Mouse (Mus musculus): ENCODE data around the gene Rnf214. TPM values are rescaled to one million over a fixed set of nuclear protein-coding genes. Genes with fewer than 3 reads are reported as not detected.

Rnf214 gene
- polyA plus RNA-seq, 1 experiment from 2014 or later = 15.9 TPM

GRCm38 (mm10) chr9:45815525-45815924, 91.2 kb downstream of the Rnf214 start:
- no peak for DNase-seq
- TF ChIP-seq EP300 (IDR thresholded peaks at IDR 0.05; ENCODE audit: low read depth) (no peak), CTCF (IDR thresholded peaks at IDR 0.05; ENCODE audit: low read depth) (no peak)
- WGBS (ENCODE audit: insufficient replicate concordance) = 59% methylated on average over 10 of the region's 10 CpGs
- H3K4me1 ChIP-seq (ENCODE audit: insufficient read depth) = no peaks in the 10 kb centered on the region
- H3K4me3 ChIP-seq (ENCODE audit: low read depth, low read length) = no peak overlapping the region
- no peaks in the 10 kb centered on the region for H3K36me3 ChIP-seq (replicated peaks; ENCODE audit: insufficient read depth, low read length)
- no peaks in the 10 kb centered on the region for H3K9me3 ChIP-seq (ENCODE audit: low read length)
- H3K9ac ChIP-seq (replicated peaks) = no peak overlapping the region
- no peaks in the 10 kb centered on the region for H3K27me3 ChIP-seq (ENCODE audit: insufficient read depth, low read length)
- ATAC-seq = no peak
- 0 out of 2 replicates have a peak overlapping the region, but pooled peaks have one; percentile 34 for H3K27ac ChIP-seq (ENCODE audit: low read depth)
- H3K4me2 ChIP-seq (ENCODE audit: low read depth, low read length) = no peak overlapping the region

- H3K9ac ChIP-seq (replicated peaks) = no peak overlapping the region
- no peak for TF ChIP-seq EP300 (IDR thresholded peaks at IDR 0.05; ENCODE audit: low read depth)
- TF ChIP-seq CTCF (IDR thresholded peaks at IDR 0.05; ENCODE audit: low read depth) = no peak
- H3K27me3 ChIP-seq (ENCODE audit: insufficient read depth, low read length) = no peaks in the 10 kb centered on the region
- DNase-seq = no peak
- no peak overlapping the region for H3K4me3 ChIP-seq (ENCODE audit: low read depth, low read length)
- no peaks in the 10 kb centered on the region for H3K36me3 ChIP-seq (replicated peaks; ENCODE audit: insufficient read depth, low read length)
- no peak for ATAC-seq
- no peaks in the 10 kb centered on the region for H3K9me3 ChIP-seq (ENCODE audit: low read length)
- 77% methylated on average over 9 of the region's 9 CpGs for WGBS (ENCODE audit: insufficient replicate concordance)
- H3K4me2 ChIP-seq (ENCODE audit: low read depth, low read length) = no peak overlapping the region
- H3K27ac ChIP-seq (ENCODE audit: low read depth) = 0 out of 2 replicates have a peak overlapping the region, but pooled peaks have one; percentile 34
- no peaks in the 10 kb centered on the region for H3K4me1 ChIP-seq (ENCODE audit: insufficient read depth)
Measured at GRCm38 (mm10) chr9:45815113-45815512, 91.6 kb downstream of the Rnf214 start.

Small RNA genes lying within 50 kb of the gene (microRNA-seq; reads per million reads assigned to microRNA genes)
- gene Mir7087 = not detected

Other genes starting within 250 kb of the Rnf214 start
- gene Cep164, start 78.2 kb downstream of the Rnf214 start, polyA plus RNA-seq (2015; fragmentation: Nextera tagmentation; extraction: Ambion mirVana) = 6.1 and 6.6 TPM in 2 replicates
- gene Bace1, start 68.3 kb downstream of the Rnf214 start, polyA plus RNA-seq (2015; fragmentation: Nextera tagmentation; extraction: Ambion mirVana) = 8.3 and 10.7 TPM in 2 replicates
- 5.8 and 6.8 TPM in 2 replicates for gene Pcsk7, start 414 bp downstream of the Rnf214 start, polyA plus RNA-seq (2015; fragmentation: Nextera tagmentation; extraction: Ambion mirVana)
- gene Tagln, start 29.1 kb upstream of the Rnf214 start, polyA plus RNA-seq (2015; fragmentation: Nextera tagmentation; extraction: Ambion mirVana) = 3.6 and 5.2 TPM in 2 replicates
- gene Sidt2, start 48.3 kb upstream of the Rnf214 start, polyA plus RNA-seq (2015; fragmentation: Nextera tagmentation; extraction: Ambion mirVana) = 23.5 and 23.6 TPM in 2 replicates
- gene Pafah1b2, start 105.8 kb upstream of the Rnf214 start, polyA plus RNA-seq (2015; fragmentation: Nextera tagmentation; extraction: Ambion mirVana) = 35.8 and 42.6 TPM in 2 replicates
- gene Sik3, start 105.9 kb upstream of the Rnf214 start, polyA plus RNA-seq (2015; fragmentation: Nextera tagmentation; extraction: Ambion mirVana) = 5.0 TPM in 2 replicates

Measured in liver, postnatal 0 days (tissue).